Mouse (Mus musculus): ENCODE measurements around the gene AB124611. TPM values are rescaled to one million over a fixed set of nuclear protein-coding genes. Genes with fewer than 3 reads are reported as not detected.
"Not testable (repeated sequence)": the region's sequence is repeated elsewhere in the genome, so short reads cannot be mapped to it uniquely, and the experiment has no call there.

AB124611 gene
- 3.5 and 4.6 TPM in 2 replicates for total RNA-seq (2014; rRNA removed)
- 2.2 and 3.4 TPM in 2 replicates for polyA plus RNA-seq (2012; rRNA removed)

GRCm38 (mm10) chr9:21525937-21526633 is at the start of gene AB124611:
TSS of gene AB124611 (plus strand) at chr9:21526176.
- peak within 1 kb of the TSS; percentile 25 for H3K4me3 ChIP-seq (ENCODE audit: insufficient read depth, low read depth, low read length)
- TF ChIP-seq POLR2A (IDR thresholded peaks at IDR 0.05; ENCODE audit: extremely low read depth, insufficient read depth, low read length) (no peak), CTCF (IDR thresholded peaks at IDR 0.05; ENCODE audit: low read depth, low read length) (no peak)
- no peak for DNase-seq (ENCODE audit: extremely low read depth, low read depth, low spot score)
- H3K9ac ChIP-seq (ENCODE audit: low read depth, low read length), result peak within 1 kb of the TSS; percentile 31
- no peaks in the 10 kb centered on the region for H3K27me3 ChIP-seq (ENCODE audit: control insufficient read depth, insufficient read depth, low read length)
- no peaks in the 10 kb centered on the region for H3K4me1 ChIP-seq (ENCODE audit: control insufficient read depth, insufficient read depth, low read length)
- no peaks in the 10 kb centered on the region for H3K79me2 ChIP-seq (ENCODE audit: control insufficient read depth, insufficient read depth, low read length)
- H3K36me3 ChIP-seq (ENCODE audit: control insufficient read depth, insufficient read depth, low read length), result no peaks in the 10 kb centered on the region
- 66% methylated on average over 14 of the region's 14 CpGs for WGBS
- H3K27ac ChIP-seq (replicated peaks; ENCODE audit: insufficient read depth, low read depth, low read length), result peak within 1 kb of the TSS; percentile 27

GRCm38 (mm10) chr9:21477707-21478106 is 48.3 kb upstream of the AB124611 start:
- Histone ChIP-seq H3K27ac (replicated peaks; ENCODE audit: insufficient read depth, low read depth, low read length) (no peak overlapping the region), H3K27me3 (ENCODE audit: control insufficient read depth, insufficient read depth, low read length) (no peaks in the 10 kb centered on the region), H3K36me3 (ENCODE audit: control insufficient read depth, insufficient read depth, low read length) (peaks cover 48% of the 10 kb centered on the region), H3K4me3 (ENCODE audit: insufficient read depth, low read depth, low read length) (no peak overlapping the region), H3K4me1 (ENCODE audit: control insufficient read depth, insufficient read depth, low read length) (no peaks in the 10 kb centered on the region), H3K9ac (ENCODE audit: low read depth, low read length) (no peak overlapping the region), H3K79me2 (ENCODE audit: control insufficient read depth, insufficient read depth, low read length) (no peaks in the 10 kb centered on the region; the same call in 1 of the 2 replicates)
- DNase-seq (ENCODE audit: extremely low read depth, low read depth, low spot score), result no peak
- TF ChIP-seq POLR2A (IDR thresholded peaks at IDR 0.05; ENCODE audit: extremely low read depth, insufficient read depth, low read length), result no peak
- no peak for TF ChIP-seq CTCF (IDR thresholded peaks at IDR 0.05; ENCODE audit: low read depth, low read length)
- 98% methylated on average over 6 of the region's 6 CpGs for WGBS

GRCm38 (mm10) chr9:21484065-21484464 is 41.9 kb upstream of the AB124611 start:
- Histone ChIP-seq H3K4me3 (ENCODE audit: insufficient read depth, low read depth, low read length) (no peak overlapping the region), H3K36me3 (ENCODE audit: control insufficient read depth, insufficient read depth, low read length) (peaks cover 20% of the 10 kb centered on the region), H3K9ac (ENCODE audit: low read depth, low read length) (no peak overlapping the region), H3K27me3 (ENCODE audit: control insufficient read depth, insufficient read depth, low read length) (no peaks in the 10 kb centered on the region), H3K4me1 (ENCODE audit: control insufficient read depth, insufficient read depth, low read length) (no peaks in the 10 kb centered on the region), H3K27ac (replicated peaks; ENCODE audit: insufficient read depth, low read depth, low read length) (no peak overlapping the region), H3K79me2 (ENCODE audit: control insufficient read depth, insufficient read depth, low read length) (no peaks in the 10 kb centered on the region; the same call in 1 of the 2 replicates)
- TF ChIP-seq CTCF (IDR thresholded peaks at IDR 0.05; ENCODE audit: low read depth, low read length) (no peak), POLR2A (IDR thresholded peaks at IDR 0.05; ENCODE audit: extremely low read depth, insufficient read depth, low read length) (no peak)
- 91% methylated on average over 4 of the region's 4 CpGs for WGBS
- DNase-seq (ENCODE audit: extremely low read depth, low read depth, low spot score), result no peak

- peaks cover 16% of the 10 kb centered on the region for H3K36me3 ChIP-seq (ENCODE audit: control insufficient read depth, insufficient read depth, low read length)
- not testable (repeated sequence) for DNase-seq (ENCODE audit: extremely low read depth, low read depth, low spot score); H3K79me2 ChIP-seq (ENCODE audit: control insufficient read depth, insufficient read depth, low read length); H3K9ac ChIP-seq (ENCODE audit: low read depth, low read length); H3K27ac ChIP-seq (replicated peaks; ENCODE audit: insufficient read depth, low read depth, low read length); H3K27me3 ChIP-seq (ENCODE audit: control insufficient read depth, insufficient read depth, low read length); H3K4me3 ChIP-seq (ENCODE audit: insufficient read depth, low read depth, low read length); H3K4me1 ChIP-seq (ENCODE audit: control insufficient read depth, insufficient read depth, low read length)
- WGBS, result 100% methylated on average over 1 of the region's 2 CpGs
These were observed 37.7 kb upstream of the AB124611 start for GRCm38 (mm10) chr9:21488246-21488645.

- 94% methylated on average over 9 of the region's 9 CpGs for WGBS
- no peak overlapping the region for H3K4me3 ChIP-seq (ENCODE audit: insufficient read depth, low read depth, low read length)
These were observed 35.3 kb upstream of the AB124611 start for GRCm38 (mm10) chr9:21490696-21491095.

GRCm38 (mm10) chr9:21493907-21494306 is 32.1 kb upstream of the AB124611 start:
- no peak overlapping the region for H3K4me3 ChIP-seq (ENCODE audit: insufficient read depth, low read depth, low read length)
- H3K4me1 ChIP-seq (ENCODE audit: control insufficient read depth, insufficient read depth, low read length), result no peaks in the 10 kb centered on the region
- no peak for DNase-seq (ENCODE audit: extremely low read depth, low read depth, low spot score)
- no peak for TF ChIP-seq CTCF (IDR thresholded peaks at IDR 0.05; ENCODE audit: low read depth, low read length)
- TF ChIP-seq POLR2A (IDR thresholded peaks at IDR 0.05; ENCODE audit: extremely low read depth, insufficient read depth, low read length), result no peak
- no peak overlapping the region for H3K9ac ChIP-seq (ENCODE audit: low read depth, low read length)
- no peaks in the 10 kb centered on the region for H3K27me3 ChIP-seq (ENCODE audit: control insufficient read depth, insufficient read depth, low read length)
- no peaks in the 10 kb centered on the region for H3K79me2 ChIP-seq (ENCODE audit: control insufficient read depth, insufficient read depth, low read length)
- H3K36me3 ChIP-seq (ENCODE audit: control insufficient read depth, insufficient read depth, low read length), result no peaks in the 10 kb centered on the region; the same call in 1 of the 2 replicates
- no peak overlapping the region for H3K27ac ChIP-seq (replicated peaks; ENCODE audit: insufficient read depth, low read depth, low read length)
- 84% methylated on average over 2 of the region's 2 CpGs for WGBS

More at GRCm38 (mm10) chr9:21490696-21491095, 35.3 kb upstream of the AB124611 start:
- peaks cover 1% of the 10 kb centered on the region; the same call in 1 of the 2 replicates for H3K36me3 ChIP-seq (ENCODE audit: control insufficient read depth, insufficient read depth, low read length)
- TF ChIP-seq CTCF (IDR thresholded peaks at IDR 0.05; ENCODE audit: low read depth, low read length) (no peak), POLR2A (IDR thresholded peaks at IDR 0.05; ENCODE audit: extremely low read depth, insufficient read depth, low read length) (no peak)
- no peak for DNase-seq (ENCODE audit: extremely low read depth, low read depth, low spot score)
- no peak overlapping the region for H3K27ac ChIP-seq (replicated peaks; ENCODE audit: insufficient read depth, low read depth, low read length)
- H3K79me2 ChIP-seq (ENCODE audit: control insufficient read depth, insufficient read depth, low read length), result no peaks in the 10 kb centered on the region
- no peak overlapping the region for H3K9ac ChIP-seq (ENCODE audit: low read depth, low read length)
- no peaks in the 10 kb centered on the region for H3K4me1 ChIP-seq (ENCODE audit: control insufficient read depth, insufficient read depth, low read length)
- no peaks in the 10 kb centered on the region for H3K27me3 ChIP-seq (ENCODE audit: control insufficient read depth, insufficient read depth, low read length)

Data from liver, adult 2 months (tissue).